Mouse (Mus musculus) midbrain, postnatal 0 days (tissue): Measurements from ENCODE around the gene Mybpc1. TPM values are rescaled to one million over a fixed set of nuclear protein-coding genes. Genes with fewer than 3 reads are reported as not detected.
A peak's percentile ranks its signal among the peaks of the same experiment; 100 is the strongest.

Experiments used
- ATAC-seq: fragments of 200-750 bp; cut with Nextera tagmentation; 2 replicates; pipeline ENCODE4 v1.8.0; 2017; ENCODE audit warnings: moderate number of reproducible peaks, mild to moderate bottlenecking, moderate TSS enrichment, moderate library complexity; ENCODE audit not compliant: low FRiP score
- DNase-seq: peaks from one replicate; pipeline ENCODE4 v3.0.0-alpha.2; 2015; ENCODE audit warnings: low spot score
- H3K27ac ChIP-seq: fragments of 300-500 bp; sonication (generic); 2 replicates; pipeline ENCODE4 v1.5.1; 2014; ENCODE audit warnings: low read depth, mild to moderate bottlenecking, low read length, mixed read lengths
- H3K27me3 ChIP-seq: fragments of 300-500 bp; sonication (generic); 2 replicates; pipeline ENCODE4 v1.6.1; 2014; ENCODE audit warnings: low read length, control low read depth, mixed read lengths; ENCODE audit not compliant: insufficient read depth
- H3K36me3 ChIP-seq: fragments of 300-500 bp; sonication (generic); 2 replicates; pipeline ENCODE4 v1.6.1; 2014; ENCODE audit warnings: low read length, control low read depth, mixed read lengths; ENCODE audit not compliant: insufficient read depth
- H3K4me1 ChIP-seq: fragments of 300-500 bp; sonication (generic); 2 replicates; pipeline ENCODE4 v1.6.1; 2014; ENCODE audit warnings: mild to moderate bottlenecking, control low read depth, antibody characterized with exemption, low read length, mixed read lengths; ENCODE audit not compliant: insufficient read depth
- H3K4me2 ChIP-seq: fragments of 300-500 bp; sonication (generic); 2 replicates; pipeline ENCODE4 v1.6.1; 2014; ENCODE audit warnings: low read depth, mild to moderate bottlenecking, low read length, mixed read lengths; ENCODE audit not compliant: poor library complexity, severe bottlenecking
- H3K4me3 ChIP-seq: fragments of 300-500 bp; sonication (generic); 2 replicates; pipeline ENCODE4 v1.5.1; 2014; ENCODE audit warnings: low read depth, mild to moderate bottlenecking, low read length, moderate library complexity
- H3K9ac ChIP-seq: fragments of 300-500 bp; sonication (generic); replicated peaks from 2 replicates; pipeline ENCODE4 v1.6.1; 2014; ENCODE audit warnings: mild to moderate bottlenecking, low read length, moderate library complexity, mixed read lengths; ENCODE audit not compliant: poor library complexity, severe bottlenecking
- H3K9me3 ChIP-seq: fragments of 300-500 bp; sonication (generic); 2 replicates; pipeline ENCODE4 v1.6.1; 2016; ENCODE audit warnings: low read length, control low read depth
- CTCF ChIP-seq: IDR thresholded peaks from 2 replicates; pipeline ENCODE4 v1.5.1; 2016; ENCODE audit warnings: antibody characterized with exemption, mild to moderate bottlenecking
- WGBS: fragments of 180-500 bp; shearing (Covaris S2); extraction: QIAGEN DNeasy Blood & Tissue Kit; methylation state at CpG from one replicate; pipeline ENCODE4 v1.1.7; 2014; 5-methylcytosine and 5-hydroxymethylcytosine counted together
- polyA plus RNA-seq: library from polyadenylated mRNA; unstranded; fragments of >200 nt; fragmentation: Nextera tagmentation; extraction: Ambion mirVana; gene quantifications from 2 replicates; pipeline ENCODE4 v1.2.1, GENCODE M21; 2015
- total RNA-seq: library from RNA; depleted of rRNA; stranded (reverse); fragments of >200 nt; gene quantifications from 2 replicates; pipeline ENCODE4 v1.2.3, GENCODE M21; 2014

The Mybpc1 gene
- total and polyA plus RNA-seq, 2 experiments from 2014 or later, result 0.86 to 3.2 TPM

DNA sequence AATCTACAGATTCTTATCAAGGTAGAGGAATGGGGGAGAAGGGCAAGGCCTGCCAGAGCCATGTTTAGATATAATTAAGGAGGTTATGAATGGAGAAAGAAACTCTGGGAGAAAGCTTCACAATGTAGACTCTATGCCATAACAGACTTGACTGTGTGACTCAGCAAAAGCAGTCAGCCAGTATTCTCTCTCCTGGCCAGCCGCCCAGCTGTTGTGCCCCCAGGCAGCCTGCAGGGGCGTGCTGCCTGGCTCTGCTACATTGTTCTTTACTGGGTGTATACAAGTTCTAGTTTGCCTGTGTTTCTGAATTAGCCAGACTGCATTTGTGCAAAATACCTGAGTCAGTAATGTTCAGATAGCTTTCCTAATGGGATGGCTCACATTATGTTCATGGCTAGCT, 90.5 kb downstream of the Mybpc1 start:
- peak; percentile 43 for DNase-seq
- H3K36me3 ChIP-seq, result no peaks in the 10 kb centered on the region
- no peak overlapping the region for H3K9ac ChIP-seq
- H3K27ac ChIP-seq, result no peak overlapping the region
- H3K27me3 ChIP-seq, result no peaks in the 10 kb centered on the region
- no peaks in the 10 kb centered on the region for H3K9me3 ChIP-seq
- 59% methylated on average over 2 of the region's 2 CpGs for WGBS
- ATAC-seq, result no peak
- H3K4me2 ChIP-seq, result no peak overlapping the region
- peak; percentile 19 for TF ChIP-seq CTCF
- no peaks in the 10 kb centered on the region for H3K4me1 ChIP-seq
- no peak overlapping the region for H3K4me3 ChIP-seq

DNA sequence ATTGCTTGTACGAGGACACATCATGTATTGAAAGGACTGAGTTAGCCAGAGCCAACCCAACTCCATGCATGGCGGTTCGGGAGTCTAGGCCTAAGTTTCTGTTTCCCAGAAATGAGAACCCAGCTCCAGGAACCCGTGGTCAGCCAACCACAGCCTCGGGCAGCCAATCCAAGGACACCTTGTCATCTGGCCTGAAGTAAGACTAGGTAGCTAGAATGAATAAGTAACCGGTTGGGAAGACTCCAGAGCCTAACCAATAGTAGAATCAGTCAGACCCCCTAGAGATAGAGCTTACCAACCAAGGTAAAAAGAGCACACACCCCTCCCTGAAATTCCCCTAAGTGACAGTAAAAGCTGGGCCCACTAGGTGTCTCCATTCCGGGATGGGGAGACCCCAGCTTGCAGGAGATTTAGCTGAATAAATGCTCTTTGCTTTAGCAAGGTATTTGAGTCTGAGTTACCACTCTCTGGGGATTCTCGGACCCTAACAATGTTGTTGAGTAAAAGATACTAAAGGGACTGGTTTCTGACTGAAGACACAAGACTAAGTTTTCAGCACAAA, 91.3 kb downstream of the Mybpc1 start:
- H3K4me1 ChIP-seq, result no peaks in the 10 kb centered on the region
- 72% methylated on average over 8 of the region's 8 CpGs for WGBS
- H3K9me3 ChIP-seq, result no peaks in the 10 kb centered on the region
- DNase-seq (no peak), ATAC-seq (no peak)
- H3K9ac ChIP-seq, result no peak overlapping the region
- no peak overlapping the region for H3K4me2 ChIP-seq
- H3K27ac ChIP-seq, result no peak overlapping the region
- TF ChIP-seq CTCF, result peak; percentile 46
- no peak overlapping the region for H3K4me3 ChIP-seq
- no peaks in the 10 kb centered on the region for H3K27me3 ChIP-seq
- H3K36me3 ChIP-seq, result no peaks in the 10 kb centered on the region

DNA sequence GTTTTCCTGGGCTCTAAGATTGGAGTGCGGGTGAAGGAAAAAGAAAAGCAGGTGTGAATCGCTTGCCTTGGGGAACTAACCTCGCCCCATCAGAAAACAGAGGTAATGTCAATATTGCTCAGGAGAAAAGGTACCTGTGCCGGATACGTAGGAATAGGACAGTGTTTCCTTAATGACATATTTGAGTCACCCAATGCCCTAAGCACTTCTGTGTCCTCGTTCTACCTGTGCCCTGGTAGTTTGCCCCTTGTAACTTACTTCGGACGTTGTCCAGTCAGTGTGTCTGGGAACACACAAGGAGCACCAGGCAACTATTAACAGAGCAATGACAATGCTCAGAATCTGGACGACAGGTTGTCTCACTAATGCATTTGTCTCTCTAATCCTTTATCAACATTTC, 93.6 kb downstream of the Mybpc1 start:
- Histone ChIP-seq H3K27ac (no peak overlapping the region), H3K9me3 (no peaks in the 10 kb centered on the region), H3K4me1 (no peaks in the 10 kb centered on the region), H3K27me3 (no peaks in the 10 kb centered on the region), H3K36me3 (no peaks in the 10 kb centered on the region), H3K4me2 (no peak overlapping the region), H3K4me3 (no peak overlapping the region), H3K9ac (no peak overlapping the region)
- no peak for DNase-seq
- 92% methylated on average over 9 of the region's 9 CpGs for WGBS
- ATAC-seq, result no peak
- TF ChIP-seq CTCF, result no peak

DNA sequence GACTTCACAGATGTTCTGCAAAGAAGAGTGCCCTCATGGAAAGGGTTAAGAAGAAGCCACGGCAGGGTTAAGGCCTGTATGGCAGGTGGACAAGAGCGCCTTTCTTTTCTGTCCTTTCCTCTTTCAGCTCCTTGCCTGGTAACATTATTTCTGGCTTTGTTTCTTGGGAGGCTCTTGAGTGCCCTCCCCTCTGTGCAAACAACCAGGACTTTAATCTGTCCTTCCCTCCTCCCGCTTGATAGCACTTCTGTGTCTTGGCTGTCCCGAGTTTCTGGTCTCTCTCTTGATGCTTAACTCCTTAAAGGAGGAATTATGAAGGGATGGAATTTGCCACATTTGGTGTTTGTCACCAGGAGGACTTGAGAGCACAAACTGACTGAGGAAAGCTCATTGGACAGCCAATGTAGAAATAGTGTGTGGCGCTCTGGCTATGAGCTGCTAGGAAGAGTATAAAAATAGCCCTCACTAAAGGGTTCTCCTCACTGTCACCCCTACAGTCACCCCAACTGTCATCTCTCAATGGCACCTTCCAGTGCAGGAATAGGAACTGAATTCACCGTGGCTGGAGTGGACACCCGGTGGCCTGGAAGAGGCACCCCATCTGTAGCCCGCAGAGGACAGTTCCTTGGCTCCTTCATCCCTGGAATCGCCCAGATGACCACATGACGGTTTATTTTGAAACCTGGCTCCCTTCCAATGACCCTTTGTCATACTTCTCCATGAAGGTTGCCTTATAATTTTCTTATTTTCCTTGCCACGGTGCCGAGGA, 94.3 kb downstream of the Mybpc1 start:
- no peak for TF ChIP-seq CTCF
- WGBS, result 78% methylated on average over 12 of the region's 12 CpGs
- Histone ChIP-seq H3K9ac (no peak overlapping the region), H3K36me3 (no peaks in the 10 kb centered on the region), H3K4me2 (no peak overlapping the region), H3K9me3 (no peaks in the 10 kb centered on the region), H3K4me1 (no peaks in the 10 kb centered on the region), H3K27ac (no peak overlapping the region), H3K27me3 (no peaks in the 10 kb centered on the region), H3K4me3 (no peak overlapping the region)
- DNase-seq (no peak), ATAC-seq (no peak)

DNA sequence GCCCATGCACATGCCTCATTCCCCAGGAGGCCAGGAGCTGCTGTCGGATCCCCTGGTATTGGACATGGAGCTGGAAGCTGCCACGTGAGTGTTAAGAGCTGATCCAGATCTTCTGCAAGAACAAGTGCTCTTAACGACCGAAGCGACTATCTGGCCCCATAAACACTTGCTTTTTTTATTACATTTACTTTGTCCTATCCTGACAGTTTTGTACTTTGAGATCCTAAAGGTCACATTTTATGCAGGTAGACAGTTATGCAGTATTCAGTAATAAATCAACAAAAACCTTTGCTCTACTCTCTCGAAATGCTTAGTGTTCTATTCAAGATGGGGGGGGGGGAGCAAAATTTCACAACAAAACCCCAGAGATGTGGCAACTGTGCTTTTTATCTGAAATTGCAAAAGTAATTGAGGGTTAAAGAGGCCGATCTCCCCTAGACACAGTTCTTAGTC, 97.2 kb downstream of the Mybpc1 start:
- H3K36me3 ChIP-seq, result no peaks in the 10 kb centered on the region
- no peak overlapping the region for H3K4me2 ChIP-seq
- H3K27ac ChIP-seq, result no peak overlapping the region
- 84% methylated on average over 7 of the region's 7 CpGs for WGBS
- H3K9ac ChIP-seq, result no peak overlapping the region
- H3K27me3 ChIP-seq, result no peaks in the 10 kb centered on the region
- DNase-seq (no peak), ATAC-seq (no peak)
- no peak overlapping the region for H3K4me3 ChIP-seq
- H3K9me3 ChIP-seq, result no peaks in the 10 kb centered on the region
- no peaks in the 10 kb centered on the region for H3K4me1 ChIP-seq
- no peak for TF ChIP-seq CTCF

DNA sequence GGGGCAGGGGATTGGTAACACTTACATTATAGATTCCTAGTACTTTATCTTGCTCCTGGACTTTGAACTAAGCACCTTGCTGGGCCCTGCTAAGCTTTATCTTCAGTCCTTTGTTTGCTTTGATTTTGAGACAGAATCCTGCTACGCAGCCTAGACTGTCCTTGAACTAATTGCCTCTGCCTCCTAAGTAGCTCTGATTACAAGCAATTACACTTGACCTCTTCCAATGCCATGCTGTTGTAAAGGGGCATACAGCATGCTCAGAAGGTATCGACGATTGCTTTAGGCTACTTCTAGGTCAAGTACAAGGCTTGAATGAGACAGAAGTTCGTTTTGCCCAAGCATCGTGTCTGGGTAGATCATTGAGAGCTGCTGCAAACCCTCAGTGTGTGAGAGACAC, 99.7 kb downstream of the Mybpc1 start:
- no peak overlapping the region for H3K4me3 ChIP-seq
- H3K4me1 ChIP-seq, result peaks cover 8% of the 10 kb centered on the region; the same call in 1 of the 2 replicates
- no peaks in the 10 kb centered on the region for H3K36me3 ChIP-seq
- no peaks in the 10 kb centered on the region for H3K27me3 ChIP-seq
- H3K9ac ChIP-seq, result no peak overlapping the region
- no peak overlapping the region for H3K4me2 ChIP-seq
- ATAC-seq, result no peak
- no peak for DNase-seq
- 73% methylated on average over 5 of the region's 5 CpGs for WGBS
- H3K9me3 ChIP-seq, result no peaks in the 10 kb centered on the region
- TF ChIP-seq CTCF, result no peak
- no peak overlapping the region for H3K27ac ChIP-seq
